Mouse (Mus musculus): Measurements from ENCODE around the gene Asrgl1. TPM values are rescaled to one million over a fixed set of nuclear protein-coding genes. Genes with fewer than 3 reads are reported as not detected.
A peak's percentile ranks its signal among the peaks of the same experiment; 100 is the strongest.
"Not testable (repeated sequence)": the region's sequence is repeated elsewhere in the genome, so short reads cannot be mapped to it uniquely, and the experiment has no call there.

Gene Asrgl1
- total RNA-seq (2021), result 100 to 1,000 TPM; 111 to 126 TPM
- long read RNA-seq, full-length matches to known transcripts, result 175 of 293 reads
- long read RNA-seq, partial matches to known transcripts, result 89 of 293 reads
- long read RNA-seq, other reads (novel, unspliced or antisense), result 29 of 293 reads

GRCm38 (mm10) chr19:9135512-9136331 lies at the start of gene Asrgl1:
Asrgl1 (minus strand) TSS chr19:9135636.
- DNase-seq (ENCODE audit: low spot score in 2 of 2), result peak; percentile 90 to 95

GRCm38 (mm10) chr19:9146214-9146613 lies 10.8 kb upstream of the Asrgl1 start:
- DNase-seq (ENCODE audit: low spot score in 2 of 2), result no peak

GRCm38 (mm10) chr19:9143639-9144125 lies 8.2 kb upstream of the Asrgl1 start:
- peak in 1 of 2 experiments; percentile 25 for DNase-seq (ENCODE audit: low spot score in 2 of 2)

- peak in 1 of 2 experiments; percentile 36 for DNase-seq (ENCODE audit: low spot score in 2 of 2)
Measured at GRCm38 (mm10) chr19:9143230-9143629, 7.8 kb upstream of the Asrgl1 start.

- DNase-seq (ENCODE audit: low spot score in 2 of 2), result not testable (repeated sequence)
Measured at GRCm38 (mm10) chr19:9140361-9140760, 4.9 kb upstream of the Asrgl1 start.

- DNase-seq (ENCODE audit: low spot score in 2 of 2), result no peak
Measured at GRCm38 (mm10) chr19:9137159-9137558, 1.7 kb upstream of the Asrgl1 start.

- DNase-seq (ENCODE audit: low spot score in 2 of 2), result peak; percentile 41 to 51
Measured at GRCm38 (mm10) chr19:9134746-9135511, 507 bp downstream of the Asrgl1 start.

GRCm38 (mm10) chr19:9129996-9130395 lies 5.4 kb downstream of the Asrgl1 start:
- DNase-seq (ENCODE audit: low spot score in 2 of 2), result no peak

- DNase-seq (ENCODE audit: low spot score in 2 of 2), result no peak
Measured at GRCm38 (mm10) chr19:9128499-9129194, 6.8 kb downstream of the Asrgl1 start.

- not testable (repeated sequence) for DNase-seq (ENCODE audit: low spot score in 2 of 2)
Measured at GRCm38 (mm10) chr19:9123986-9124385, 11.4 kb downstream of the Asrgl1 start.

- no peak for DNase-seq (ENCODE audit: low spot score in 2 of 2)
Measured at GRCm38 (mm10) chr19:9122390-9122789, 13.0 kb downstream of the Asrgl1 start.

GRCm38 (mm10) chr19:9119655-9120425 lies 15.6 kb downstream of the Asrgl1 start:
- DNase-seq (ENCODE audit: low spot score in 2 of 2), result no peak

- no peak for DNase-seq (ENCODE audit: low spot score in 2 of 2)
Measured at GRCm38 (mm10) chr19:9117275-9117674, 18.2 kb downstream of the Asrgl1 start.

- DNase-seq (ENCODE audit: low spot score in 2 of 2), result no peak
Measured at GRCm38 (mm10) chr19:9116268-9116667, 19.2 kb downstream of the Asrgl1 start.

GRCm38 (mm10) chr19:9112043-9112442 lies 23.4 kb downstream of the Asrgl1 start:
- no peak for DNase-seq (ENCODE audit: low spot score in 2 of 2)

- peak; percentile 32 to 40 for DNase-seq (ENCODE audit: low spot score in 2 of 2)
Measured at GRCm38 (mm10) chr19:9110182-9110869, 25.1 kb downstream of the Asrgl1 start.

- DNase-seq (ENCODE audit: low spot score in 2 of 2), result no peak
Measured at GRCm38 (mm10) chr19:9108536-9108935, 26.9 kb downstream of the Asrgl1 start.

- no peak for DNase-seq (ENCODE audit: low spot score in 2 of 2)
Measured at GRCm38 (mm10) chr19:9107379-9107755, 28.1 kb downstream of the Asrgl1 start.

GRCm38 (mm10) chr19:9106751-9107378 lies 28.6 kb downstream of the Asrgl1 start:
- no peak for DNase-seq (ENCODE audit: low spot score in 2 of 2)

Measured in layer of hippocampus, postnatal 10 days (tissue).